Mouse (Mus musculus) left cerebral cortex, postnatal 10 days (tissue): ENCODE data around the gene Selenon. TPM values are rescaled to one million over a fixed set of nuclear protein-coding genes. Genes with fewer than 3 reads are reported as not detected.
"Not testable (repeated sequence)": the region's sequence is repeated elsewhere in the genome, so short reads cannot be mapped to it uniquely, and the experiment has no call there.

Experiments
- DNase-seq, 2 experiments: peaks; one replicate each; pipeline ENCODE4 v3.0.0; 2021 to 2022; ENCODE audit warnings: low spot score in 2 of 2, mixed read lengths in 1 of 2; ENCODE audit errors: extremely low spot score in 1 of 2
- intact Hi-C: fragments of 180-260 bp; cut with DNase I; formaldehyde crosslinking; loops from one replicate; pipeline ENCODE4 v1.15.1; 2025
- total RNA-seq, 2 experiments: library from RNA; stranded (reverse); gene quantifications; 2 replicates each; pipeline ENCODE4 v1.2.3; 2021

Selenon gene
- total RNA-seq, 2 experiments from 2014 or later = 17.6 to 19.7 TPM

DNA sequence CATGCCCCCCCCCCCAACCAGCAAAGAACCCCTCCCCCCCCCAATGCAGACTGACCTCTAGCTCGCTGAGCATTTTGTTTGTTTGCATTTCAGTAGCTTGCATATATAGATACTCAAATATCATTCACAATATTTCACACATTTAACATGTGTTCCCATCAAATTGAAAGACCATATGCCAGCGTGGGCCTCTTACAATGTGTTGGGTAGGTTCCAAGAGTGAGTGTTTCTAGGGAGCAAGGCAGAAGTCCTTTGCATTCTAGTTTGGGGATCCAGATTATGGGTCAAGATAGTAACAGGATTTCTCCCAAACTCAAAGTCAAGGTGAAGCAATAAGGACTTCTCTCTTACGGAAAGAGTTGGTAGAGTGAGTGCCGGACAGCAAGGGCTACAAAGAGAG, 33.4 kb downstream of the Selenon start:
- intact Hi-C loops = no loop called here
- no peak for DNase-seq

DNA sequence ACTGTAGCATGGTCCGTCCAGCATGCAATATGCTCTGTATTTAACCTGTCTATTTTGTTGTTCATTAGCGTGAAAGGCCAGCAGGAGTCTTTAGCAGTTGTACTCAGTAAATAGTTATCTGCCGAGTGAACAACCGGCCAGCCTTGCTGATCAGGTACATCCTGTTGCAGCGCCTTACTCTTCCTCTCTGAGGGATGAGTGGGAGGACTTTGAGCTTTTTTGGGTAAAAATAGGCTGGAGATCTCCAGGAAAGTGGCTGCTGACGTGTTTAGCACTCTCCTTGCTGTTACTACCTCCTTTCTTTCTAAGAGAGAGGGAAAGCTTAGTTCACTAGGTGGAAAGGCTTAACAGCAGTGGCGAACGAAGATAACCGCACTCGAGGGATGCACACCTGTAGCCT, 34.2 kb downstream of the Selenon start:
- intact Hi-C loops = no loop called here
- DNase-seq = no peak

DNA sequence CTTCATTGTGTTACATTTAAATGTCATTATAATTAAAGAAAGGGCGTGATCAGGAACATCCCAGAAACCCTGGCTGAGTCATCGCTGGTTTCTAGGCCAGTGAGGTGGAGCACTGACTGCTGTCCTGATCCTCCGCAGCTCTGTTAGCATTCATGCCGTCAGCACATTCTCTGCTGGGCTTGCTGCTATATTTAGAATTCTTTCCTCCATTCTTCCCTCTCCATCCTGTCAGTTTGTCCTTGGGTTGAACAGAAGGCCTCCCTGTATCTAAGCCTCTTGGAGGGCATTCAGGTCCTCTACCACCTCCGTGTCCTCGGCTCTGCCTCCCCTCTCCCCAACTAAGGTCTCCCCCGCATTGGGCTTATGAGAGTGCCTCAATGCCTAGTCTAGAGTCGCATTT, 35.0 kb downstream of the Selenon start:
- no peak for DNase-seq
- intact Hi-C loops = no loop called here

DNA sequence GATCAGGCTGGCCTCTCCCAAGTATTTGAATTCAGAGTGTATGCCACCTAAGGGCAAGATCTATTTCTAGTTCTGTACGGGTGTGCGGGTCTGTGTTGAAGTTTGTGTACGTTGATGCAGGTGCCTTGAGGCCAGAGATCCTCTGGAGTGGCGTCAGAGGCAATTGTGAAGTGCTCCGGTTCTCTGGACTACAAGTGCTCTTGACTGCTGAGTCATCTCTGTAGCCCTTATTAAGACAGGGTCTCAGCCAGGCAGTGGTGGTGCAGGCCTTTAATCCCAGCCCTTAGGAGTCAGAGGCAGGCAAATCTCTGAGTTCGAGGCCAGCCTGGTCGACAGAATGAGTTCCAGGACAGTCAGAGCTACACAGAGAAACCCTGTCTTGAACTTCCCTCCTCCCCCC, 36.4 kb downstream of the Selenon start:
- DNase-seq = no peak
- intact Hi-C loops = no loop called here

DNA sequence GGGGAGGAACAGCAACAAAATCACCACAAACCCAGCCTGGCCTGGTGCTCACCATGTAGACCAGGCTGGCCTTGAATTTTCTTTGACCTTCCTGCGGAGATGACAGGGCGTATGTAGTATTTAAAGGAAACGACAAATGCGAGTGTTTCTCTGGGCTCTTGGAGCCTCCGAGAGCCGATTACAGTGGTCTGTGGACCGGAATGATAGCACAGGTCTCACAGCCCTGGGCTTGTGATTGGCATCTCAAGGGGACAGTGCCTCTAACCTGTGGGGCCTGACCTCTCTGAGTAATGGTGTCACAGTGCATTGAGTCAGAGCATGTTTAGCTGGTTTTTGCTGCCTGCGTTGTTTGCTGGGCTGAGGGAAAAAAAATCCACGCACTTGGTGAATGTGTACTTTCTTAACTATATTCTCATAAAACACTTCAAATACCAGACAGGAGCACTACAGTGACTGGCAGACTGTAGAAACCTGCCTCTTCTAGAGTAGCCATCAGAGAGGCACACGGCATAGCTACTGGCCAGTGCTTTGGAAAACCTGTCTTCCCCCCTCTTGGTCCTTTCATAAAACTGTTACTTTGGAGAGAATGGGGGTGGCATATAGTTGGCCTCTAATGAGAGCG, 37.5 kb downstream of the Selenon start:
- intact Hi-C loops = no loop called here
- peak in 1 of 2 experiments; percentile 12 for DNase-seq

DNA sequence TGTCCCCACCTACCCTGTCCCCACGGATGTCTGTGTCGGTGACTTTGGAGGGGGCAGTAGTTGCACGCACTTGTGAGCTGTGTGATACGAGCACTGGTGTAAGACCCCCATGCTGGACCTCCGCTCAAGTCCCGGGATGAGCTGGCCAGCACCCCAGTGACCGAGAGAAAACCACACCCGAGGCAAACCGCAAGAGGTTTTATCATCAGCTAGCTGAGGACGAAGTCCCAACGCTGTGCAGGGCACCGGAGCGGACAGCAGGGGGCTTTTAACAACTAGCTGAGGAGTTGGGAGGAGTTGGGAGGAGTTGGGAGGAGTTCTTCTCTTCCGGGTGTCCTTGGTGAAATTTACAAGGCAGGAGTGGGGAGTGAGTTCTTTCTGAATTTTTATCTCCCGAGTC, 39.2 kb downstream of the Selenon start:
- DNase-seq = peak in 1 of 2 experiments; percentile 85
- intact Hi-C loops = no loop called here

DNA sequence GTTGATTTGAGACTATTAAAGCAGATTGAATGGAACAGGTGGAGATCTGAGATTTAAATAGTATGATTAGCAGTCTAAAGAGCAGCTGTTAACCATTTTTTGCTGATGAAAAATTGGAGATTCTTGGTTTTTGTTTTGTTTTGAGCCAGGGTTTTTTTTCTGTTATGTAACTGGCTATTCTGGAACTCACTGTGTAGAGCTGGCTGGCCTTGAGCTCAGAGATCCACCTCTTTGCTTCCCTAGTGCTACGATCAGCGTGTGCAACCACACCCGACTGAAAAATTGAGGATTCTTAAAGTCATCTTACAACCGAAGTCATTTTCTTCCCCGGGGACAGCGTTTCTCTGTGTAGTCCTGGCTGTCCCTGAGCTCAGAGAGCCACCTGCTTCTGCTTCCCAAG, 40.2 kb downstream of the Selenon start:
- DNase-seq = no peak
- intact Hi-C loops = no loop called here

DNA sequence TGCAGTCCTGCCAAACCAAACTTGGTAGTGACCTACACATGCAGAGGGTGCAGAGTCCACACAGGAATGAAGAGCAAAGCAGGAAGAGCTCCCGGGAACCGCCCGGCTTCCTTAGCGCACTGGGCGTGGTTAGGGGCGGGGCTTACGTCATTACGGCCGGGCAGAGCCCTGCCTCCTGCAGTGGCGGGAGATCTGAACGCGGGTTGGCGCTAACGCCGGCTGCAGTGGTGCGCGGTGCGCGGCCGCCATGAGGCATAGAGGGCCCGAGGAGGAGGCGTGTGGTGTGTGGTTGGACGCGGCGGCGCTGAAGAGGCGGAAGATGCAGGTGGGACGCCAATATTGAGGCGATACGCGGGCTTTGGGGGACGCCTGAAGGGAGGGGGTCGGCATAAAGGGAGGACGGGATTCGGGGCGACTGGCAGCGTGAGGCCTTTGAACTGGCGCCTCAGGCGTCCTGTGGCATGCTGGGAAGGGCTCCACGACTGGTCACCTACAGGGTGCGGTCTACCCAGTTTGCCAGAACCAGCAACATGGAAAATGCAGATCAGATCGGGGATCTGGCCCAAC, 41.0 kb downstream of the Selenon start, which contains the start of gene Aunip:
Aunip (plus strand) TSS at position 155 of the 567 bp plus-strand sequence.
- intact Hi-C loops = no loop called here
- peak; percentile 67 to 96 for DNase-seq

DNA sequence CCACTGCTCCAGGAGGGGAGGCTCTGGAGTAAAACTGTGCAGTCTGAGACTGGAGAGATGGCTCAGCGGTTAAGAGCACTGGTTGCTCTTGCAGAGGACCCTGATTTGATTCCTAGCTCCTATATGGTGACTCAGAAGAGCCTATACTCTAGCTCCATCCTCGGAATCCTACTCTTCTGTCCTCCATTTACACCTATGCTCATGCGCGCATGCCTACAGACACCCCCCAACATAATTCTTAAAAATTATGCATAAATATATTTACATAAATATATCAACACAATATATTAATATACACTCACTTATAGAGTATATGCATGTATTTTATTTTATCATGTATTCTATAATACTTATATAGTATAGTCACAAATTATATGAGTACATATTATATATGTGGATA, 41.6 kb downstream of the Selenon start:
- no peak for DNase-seq
- intact Hi-C loops = no loop called here

DNA sequence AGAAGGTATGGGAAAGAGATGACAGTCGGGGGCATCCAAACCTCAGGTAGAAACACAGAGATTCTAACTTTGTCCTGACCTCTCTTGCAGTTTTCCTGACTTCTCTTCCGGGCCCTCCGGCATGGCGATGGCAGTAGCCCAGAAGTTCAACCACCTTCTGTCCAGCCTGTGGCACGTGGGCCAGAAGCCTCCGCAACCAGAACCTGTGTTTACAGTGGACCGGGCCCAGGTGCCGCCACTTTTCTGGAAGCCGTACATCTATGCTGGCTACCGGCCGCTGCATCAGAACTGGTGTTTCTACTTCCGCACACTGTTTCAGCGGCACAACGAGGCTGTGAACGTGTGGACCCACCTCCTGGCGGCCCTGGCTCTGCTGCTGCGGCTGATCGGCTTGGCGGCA, 45.3 kb downstream of the Selenon start:
- intact Hi-C loops = no loop called here
- no peak for DNase-seq

DNA sequence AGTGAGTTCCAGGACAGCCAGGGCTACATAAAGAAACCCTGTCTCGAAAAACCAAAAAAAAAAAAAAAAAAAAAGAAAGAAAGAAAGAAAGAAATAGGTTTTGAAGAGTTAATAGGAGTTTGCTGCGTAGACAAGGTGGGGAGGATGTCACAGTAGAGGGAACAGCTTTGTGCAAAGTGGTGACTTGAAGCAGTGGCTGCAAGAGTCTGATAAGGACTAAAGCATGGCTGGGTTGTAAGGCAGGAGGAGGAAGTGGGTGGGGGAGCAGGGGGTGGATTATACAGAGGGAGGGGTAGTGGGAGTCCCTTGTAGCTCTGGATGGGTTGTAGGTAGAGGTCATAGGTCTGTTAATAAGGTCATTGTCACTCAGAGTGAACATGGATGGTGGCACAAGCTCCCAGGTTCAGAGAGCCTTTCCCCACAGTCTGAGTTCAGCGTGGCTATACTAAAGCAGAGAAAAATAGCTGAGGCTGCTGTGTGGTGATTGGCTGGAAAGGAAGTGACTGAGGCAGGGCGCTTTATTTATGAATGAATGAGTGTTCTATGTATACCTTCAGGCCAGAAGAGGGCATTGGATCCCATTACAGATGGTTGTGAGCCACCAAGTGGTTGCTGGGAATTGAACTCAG, 45.9 kb downstream of the Selenon start:
- no peak for DNase-seq
- intact Hi-C loops = no loop called here

DNA sequence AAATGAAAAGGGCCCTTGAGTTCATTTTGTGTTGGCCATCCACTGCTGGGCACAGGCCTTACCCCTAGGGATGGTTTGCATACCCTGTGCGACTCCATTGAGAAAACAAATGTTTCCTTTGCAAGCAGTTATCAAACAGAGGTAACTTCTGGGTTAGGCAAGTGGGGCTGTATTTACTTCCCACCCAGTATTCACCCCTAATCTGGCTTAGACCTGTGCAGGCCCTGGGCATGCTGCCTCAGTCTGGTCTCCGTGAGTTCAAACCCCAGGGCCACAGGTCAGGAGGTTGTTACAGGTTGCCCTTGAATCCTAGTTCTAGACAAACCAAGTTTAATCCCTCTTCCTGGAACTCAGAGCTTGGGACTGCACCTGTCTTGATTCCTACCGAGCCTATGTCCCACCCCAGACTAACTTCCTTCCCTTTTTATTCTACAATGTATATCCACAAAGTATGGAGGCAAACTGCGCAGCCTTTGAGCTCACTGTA, 46.6 kb downstream of the Selenon start:
- no peak for DNase-seq
- intact Hi-C loops = no loop called here

DNA sequence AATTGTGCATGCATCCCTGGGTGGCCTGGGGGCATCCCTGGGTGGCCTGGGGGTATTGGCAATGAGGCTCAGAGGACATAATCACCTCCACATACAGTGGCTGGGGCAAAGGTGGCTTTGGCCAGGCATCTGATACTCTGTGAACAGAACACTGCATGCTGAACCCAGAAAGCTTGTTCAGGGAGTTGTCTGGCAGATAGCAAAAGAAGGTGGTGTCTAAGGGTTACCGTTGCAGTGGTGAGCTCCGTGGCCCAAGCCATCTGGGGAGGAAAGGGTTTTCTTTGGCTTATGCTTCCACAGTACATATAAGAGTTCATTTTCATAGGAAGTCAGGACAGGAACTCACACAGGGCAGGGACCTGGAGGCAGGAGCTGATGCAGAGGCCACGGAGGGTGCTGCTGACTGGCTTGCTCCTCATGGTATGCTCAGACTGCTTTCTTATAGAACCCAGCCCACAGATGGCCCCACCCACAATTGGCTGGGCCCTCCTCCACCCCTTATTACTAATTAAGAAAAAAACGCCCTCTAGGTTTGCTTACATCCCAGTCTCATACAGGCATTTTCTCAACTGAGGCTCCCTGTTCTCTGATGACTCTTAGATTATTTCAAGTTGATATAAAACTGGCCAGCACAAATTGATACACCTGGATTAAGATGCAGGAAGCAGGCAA, 48.1 kb downstream of the Selenon start:
- DNase-seq = no peak
- intact Hi-C loops = no loop called here

DNA sequence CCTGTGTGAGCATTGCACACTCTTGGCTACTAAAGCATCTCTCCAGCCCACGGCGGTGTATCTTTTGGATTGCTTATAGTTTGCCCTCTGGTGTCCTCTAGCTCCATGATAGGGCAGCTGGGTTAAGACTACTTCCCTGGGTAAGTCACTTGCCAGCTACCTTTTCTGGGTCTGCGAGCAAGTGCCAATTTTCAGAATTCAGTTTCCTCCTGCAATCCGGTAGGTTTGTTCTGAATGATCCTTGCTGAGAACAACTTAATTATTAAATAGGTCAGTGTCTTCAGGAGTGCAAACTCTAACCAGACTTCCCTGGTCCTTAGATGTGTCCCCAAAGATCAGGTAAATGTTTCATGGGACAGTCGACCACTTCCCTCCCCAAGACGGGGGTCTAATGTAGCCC, 50.9 kb downstream of the Selenon start:
- intact Hi-C loops = no loop called here
- DNase-seq = no peak

DNA sequence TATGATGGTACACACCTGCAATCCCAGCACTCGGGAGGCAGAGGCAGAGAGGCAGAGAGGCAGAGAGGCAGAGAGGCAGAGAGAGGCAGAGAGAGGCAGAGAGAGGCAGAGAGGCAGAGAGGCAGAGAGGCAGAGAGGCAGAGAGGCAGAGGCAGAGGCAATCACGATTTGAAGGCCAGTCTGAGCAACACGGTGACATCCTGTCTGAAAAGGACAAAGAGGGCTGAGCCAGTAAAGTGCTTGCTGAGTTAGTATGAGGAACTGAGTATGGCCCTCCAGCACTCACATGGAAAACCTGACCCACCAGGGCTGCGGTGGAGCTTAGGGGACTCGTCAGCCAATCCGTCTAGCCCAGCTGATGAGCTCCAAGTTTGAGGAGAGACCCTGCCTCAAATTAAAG, 53.0 kb downstream of the Selenon start:
- intact Hi-C loops, DNase-seq: not testable (repeated sequence)

DNA sequence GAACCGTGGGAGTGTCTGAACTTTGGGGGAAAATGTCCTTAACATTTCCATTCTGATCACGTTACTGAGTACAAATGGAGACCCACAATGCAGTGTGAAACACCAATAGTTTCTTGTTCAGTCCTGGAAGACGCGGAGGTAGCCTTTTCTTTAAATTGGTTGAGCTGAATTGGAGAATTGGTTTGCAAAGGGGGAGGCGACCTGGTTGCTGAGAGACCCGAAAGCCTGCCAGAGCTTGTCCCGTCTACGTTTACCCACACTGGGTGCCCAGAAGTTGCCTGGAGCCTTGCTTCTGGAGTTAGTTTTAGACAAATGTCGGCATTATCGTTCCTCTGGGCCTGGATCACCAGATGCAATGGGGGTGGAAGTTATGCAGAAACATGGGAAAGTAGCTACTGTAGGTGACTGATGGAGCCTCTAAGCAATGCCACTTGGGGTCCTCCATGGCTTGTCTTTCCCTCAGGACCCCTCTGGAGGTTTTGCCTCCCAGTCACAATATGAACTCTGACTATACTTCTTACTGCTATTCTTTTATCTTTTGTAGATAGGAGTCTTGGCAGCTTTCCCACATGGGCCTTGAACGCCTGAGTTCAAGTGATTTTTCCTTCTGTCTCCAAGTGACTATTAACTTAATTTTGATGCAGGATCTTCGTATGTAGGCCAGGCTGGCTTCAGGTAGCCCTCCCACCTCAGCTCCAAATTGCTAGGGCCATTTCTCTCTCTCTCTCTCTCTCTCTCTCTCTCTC, 53.8 kb downstream of the Selenon start:
- intact Hi-C loops = no loop called here
- DNase-seq = no peak

DNA sequence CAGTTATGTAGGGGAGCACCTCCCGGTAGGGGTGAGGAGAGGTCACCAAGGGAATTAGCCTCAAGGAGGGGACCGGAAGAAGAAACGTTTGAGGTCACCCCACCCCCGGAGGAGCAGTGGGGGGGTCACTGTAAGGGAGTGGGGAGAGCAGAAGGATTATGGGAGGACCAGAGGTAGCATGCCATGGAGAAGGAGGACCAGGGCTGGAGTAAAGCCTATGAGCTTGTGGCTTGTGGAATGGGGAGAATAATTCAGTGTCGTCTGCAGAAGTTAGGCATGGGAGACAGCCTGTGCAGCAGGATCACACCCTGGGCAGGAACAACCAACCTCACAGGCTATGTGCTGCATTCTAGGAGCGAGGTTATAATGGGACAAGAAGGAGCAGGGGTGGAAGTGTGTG, 54.7 kb downstream of the Selenon start:
- intact Hi-C loops = no loop called here
- no peak for DNase-seq

DNA sequence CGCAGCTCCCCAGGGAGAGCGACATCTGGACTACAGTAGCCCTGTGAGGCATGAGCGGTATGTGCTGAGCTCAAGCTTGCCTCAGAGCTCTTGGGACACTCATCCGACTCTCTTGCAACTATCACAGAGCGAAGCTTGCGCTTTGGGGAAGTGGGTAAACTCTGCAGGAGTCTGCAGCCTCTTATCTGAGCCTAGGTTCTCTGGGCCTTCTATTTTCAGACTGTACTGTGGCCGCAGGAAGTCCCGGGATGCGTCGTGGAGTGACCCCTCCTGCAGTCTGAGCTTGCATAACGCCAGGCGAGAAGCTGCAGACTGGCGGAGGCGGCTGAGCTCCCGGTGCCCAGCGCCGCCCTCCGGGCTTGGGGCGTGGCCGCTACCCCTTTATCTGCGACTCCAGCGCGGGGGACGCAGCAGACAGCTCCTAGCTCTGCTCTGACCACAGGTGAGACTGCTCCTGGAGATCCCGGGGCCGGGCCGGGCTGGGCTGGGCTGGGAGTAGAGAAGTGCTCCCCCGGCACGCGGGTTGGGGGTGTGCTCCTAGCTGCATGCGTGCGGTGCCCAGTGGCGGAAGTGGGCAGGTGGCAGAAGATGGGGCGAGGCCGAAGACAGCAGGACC, 55.3 kb downstream of the Selenon start, which contains the start of gene Paqr7:
Paqr7 (plus strand) TSS at position 103 of the 616 bp plus-strand sequence.
- intact Hi-C loops = no loop called here
- DNase-seq = peak; percentile 63 to 89

DNA sequence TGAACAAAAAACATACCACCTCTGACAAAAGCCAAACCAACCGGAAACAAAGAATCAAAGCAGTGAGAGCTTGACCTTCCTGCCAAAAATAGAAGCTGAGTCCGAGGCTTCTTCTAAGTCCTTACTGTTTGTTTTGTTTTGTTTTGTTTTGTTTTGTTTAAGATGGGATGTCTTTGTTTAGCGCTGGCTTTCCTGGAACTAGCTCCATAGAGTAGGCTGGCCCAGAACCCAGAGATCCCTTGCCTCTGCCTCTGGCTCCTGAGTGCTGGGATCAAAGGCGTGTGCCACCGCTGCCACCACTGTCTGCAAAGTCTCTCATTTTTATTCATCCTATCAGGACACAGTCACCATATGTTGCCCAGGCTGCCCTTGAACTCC, 56.4 kb downstream of the Selenon start:
- no peak for DNase-seq
- intact Hi-C loops = no loop called here
